Mouse (Mus musculus) liver, adult (tissue): ENCODE measurements around the gene Gal3st3.

Experiments
- GATA4 ChIP-seq: IDR thresholded peaks from 2 replicates; pipeline ENCODE4 v1.6.1; 2014; ENCODE audit warnings: mild to moderate bottlenecking, low read length; ENCODE audit not compliant: insufficient replicate concordance

Gal3st3 gene

DNA sequence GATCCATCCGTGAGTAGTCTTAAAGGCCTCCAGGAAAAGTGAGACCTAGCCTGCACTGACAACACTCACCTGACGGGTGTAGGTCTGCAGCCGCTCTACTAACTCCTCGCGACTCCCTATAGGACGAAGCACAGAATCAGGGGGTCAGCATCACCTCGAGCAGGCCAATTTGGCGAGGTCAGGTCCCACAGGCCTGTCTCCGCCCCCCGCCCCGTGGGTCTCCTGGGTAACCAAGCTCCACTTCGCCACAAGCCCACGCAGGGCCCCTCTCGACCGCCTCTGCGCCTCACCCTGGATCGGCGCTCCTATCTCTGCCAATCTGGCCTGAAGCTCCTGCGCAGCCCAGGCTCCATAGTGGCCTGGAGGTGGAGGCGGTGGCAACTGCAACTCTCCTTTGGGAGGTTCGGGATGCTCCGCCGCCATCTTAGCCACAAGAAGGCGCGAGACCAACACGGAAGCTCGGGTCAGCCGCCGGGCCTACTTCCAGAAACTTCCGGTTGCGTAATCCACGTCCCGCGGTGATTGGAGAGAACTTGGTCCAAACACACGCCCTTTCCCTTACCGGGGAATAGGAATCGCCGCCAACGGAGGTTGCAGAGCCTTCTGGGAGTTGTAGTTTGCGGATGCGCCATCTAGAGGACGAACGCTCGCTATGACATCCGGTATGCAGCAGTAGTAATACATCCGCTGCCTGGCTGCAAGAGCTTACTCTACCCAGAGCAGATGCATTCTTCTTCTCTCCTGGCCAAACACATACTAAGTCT, 3.0 kb upstream of the Gal3st3 start, which contains the start of gene Sf3b2:
Gene Sf3b2 (minus strand): TSS at position 484 of the 764 bp plus-strand sequence.
- TF ChIP-seq GATA4, result no peak

DNA sequence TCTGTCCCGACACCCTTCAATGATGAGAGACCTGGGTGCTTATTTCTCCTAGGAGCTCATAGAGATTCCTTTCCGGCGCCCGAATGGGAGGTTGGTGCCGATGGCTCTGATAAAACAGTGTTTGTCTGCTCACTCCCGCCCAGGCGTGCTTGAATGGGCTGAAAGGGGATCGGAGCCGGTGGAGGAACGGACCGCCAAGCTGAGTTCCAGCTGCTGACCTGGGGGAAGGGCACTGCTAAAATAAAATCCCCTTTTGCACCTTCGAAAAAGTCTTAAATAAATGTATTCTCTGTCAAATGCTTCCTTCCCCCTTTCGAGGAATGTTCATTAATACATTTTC, 2.4 kb upstream of the Gal3st3 start:
- no peak for TF ChIP-seq GATA4

- TF ChIP-seq GATA4, result no peak
These were observed 1.5 kb upstream of the Gal3st3 start for GRCm38 (mm10) chr19:5296630-5297029.

DNA sequence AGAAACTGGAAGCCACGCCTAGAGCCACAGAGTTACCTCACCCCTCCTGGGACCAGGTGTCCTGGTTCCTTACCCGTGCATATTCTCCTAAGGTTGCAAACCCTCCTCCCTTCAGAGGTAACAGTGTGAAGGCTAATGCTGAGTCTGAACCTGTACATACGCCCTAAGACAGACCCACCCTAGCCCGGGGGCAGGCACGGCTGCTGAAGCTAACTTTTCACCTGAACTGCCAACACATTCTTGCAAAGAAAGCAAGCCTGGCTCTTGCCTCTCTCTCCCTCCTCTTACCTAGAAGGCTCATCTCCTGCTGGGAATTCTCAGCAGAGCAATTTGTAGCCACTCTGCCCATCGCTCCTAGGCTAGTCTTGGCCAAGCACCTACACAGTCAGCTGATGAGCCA, 2.5 kb downstream of the Gal3st3 start:
- TF ChIP-seq GATA4, result no peak

DNA sequence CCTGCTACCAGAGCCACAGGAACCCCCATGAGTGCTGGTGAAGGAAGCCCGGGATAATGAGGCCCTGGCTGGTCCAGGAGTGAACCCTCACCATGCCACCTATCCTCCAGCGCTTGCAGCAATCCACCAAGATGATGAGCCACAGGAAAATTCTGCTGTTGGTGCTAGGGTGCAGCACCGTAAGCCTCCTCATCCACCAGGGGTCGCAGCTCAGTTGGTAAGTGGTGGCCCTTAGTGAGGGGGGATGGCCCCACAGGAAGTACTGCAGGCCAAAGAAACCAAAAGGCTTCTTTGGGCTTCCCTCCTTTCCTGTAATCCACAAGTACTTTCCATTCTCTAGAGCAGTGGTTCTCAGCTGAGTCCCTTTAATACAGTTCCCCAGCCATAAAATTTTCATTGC, 4.3 kb downstream of the Gal3st3 start:
- no peak for TF ChIP-seq GATA4

DNA sequence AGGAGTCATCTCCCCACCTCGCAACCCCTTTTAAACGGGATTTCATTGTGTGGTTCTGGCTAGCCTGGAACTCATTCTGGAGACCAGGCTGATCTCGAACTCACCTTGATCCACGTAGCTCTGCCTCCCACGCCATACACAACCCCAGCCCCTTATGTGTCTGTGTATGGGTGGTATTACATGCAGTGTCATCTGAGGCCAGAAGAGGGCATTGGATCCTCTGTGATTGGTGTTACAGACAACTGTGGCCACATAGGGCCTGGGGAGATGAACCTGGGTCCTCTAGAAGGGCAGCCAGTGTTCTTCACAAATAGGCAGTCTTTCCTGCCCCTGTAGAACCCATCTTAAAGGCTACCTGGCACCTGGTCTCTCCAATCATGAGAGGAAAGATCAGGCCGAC, 8.1 kb downstream of the Gal3st3 start:
- no peak for TF ChIP-seq GATA4

DNA sequence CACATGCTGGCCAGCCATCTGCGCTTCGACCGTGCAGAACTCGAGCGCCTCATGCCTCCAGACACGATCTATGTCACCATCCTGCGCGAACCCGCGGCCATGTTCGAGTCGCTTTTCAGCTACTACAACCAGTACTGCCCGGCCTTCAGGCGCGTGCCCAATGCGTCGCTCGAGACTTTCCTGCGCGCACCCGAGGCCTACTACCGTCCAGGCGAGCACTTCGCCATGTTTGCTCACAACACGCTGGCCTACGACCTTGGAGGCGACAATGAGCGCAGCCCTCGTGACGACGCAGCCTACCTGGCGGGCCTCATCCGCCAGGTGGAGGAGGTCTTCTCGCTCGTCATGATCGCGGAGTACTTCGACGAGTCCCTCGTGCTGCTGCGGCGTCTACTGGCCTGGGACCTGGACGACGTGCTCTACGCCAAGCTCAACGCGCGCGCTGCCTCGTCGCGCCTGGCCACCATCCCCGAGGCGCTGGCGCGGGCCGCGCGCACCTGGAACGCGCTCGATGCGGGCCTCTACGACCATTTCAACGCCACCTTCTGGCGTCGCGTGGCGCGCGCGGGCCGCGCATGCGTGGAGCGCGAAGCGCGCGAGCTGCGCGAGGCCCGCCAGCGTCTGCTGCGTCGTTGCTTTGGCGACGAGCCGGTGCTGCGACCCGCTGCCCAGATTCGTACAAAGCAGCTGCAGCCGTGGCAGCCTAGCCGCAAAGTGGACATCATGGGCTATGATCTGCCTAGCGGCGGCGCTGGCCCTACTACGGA, 9.0 kb downstream of the Gal3st3 start:
- TF ChIP-seq GATA4, result no peak

DNA sequence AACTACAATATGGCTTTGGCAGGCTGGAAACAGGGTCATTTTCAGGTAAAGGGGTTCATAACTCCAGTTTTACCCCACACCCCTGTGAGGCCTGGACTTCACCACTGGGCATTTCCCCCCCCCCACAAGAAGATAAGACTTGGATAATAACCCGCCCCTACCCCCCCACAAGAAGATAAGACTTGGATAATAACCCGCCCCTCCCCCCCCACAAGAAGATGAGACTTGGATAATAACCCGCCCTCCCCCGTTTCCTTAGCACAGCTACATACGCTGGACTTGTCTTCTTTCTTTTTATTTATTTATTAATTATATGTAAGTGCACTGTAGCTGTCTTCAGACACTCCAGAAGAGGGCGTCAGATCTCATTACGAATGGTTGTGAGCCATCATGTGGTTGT, 10.9 kb downstream of the Gal3st3 start:
- TF ChIP-seq GATA4, result no peak

DNA sequence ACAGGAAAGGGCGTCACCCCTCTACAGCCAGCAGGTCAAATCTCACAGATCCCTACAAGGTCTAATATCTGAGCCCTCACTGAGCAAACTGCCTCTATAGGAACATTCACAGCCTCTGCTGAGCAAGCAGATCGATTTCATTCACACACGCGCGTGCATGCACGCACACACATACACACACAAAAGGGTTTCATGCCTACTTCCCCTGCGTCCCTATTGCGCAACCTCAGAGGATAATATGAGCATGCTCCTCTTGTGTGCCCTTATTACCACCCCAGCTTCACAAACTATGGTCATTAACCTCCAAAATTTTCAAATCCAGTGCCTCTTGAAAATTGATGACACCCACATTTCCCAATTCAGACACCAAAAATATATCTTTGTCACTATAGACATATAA, 15.1 kb downstream of the Gal3st3 start:
- TF ChIP-seq GATA4, result no peak

- no peak for TF ChIP-seq GATA4
These were observed 25.7 kb downstream of the Gal3st3 start for GRCm38 (mm10) chr19:5323801-5324200.

DNA sequence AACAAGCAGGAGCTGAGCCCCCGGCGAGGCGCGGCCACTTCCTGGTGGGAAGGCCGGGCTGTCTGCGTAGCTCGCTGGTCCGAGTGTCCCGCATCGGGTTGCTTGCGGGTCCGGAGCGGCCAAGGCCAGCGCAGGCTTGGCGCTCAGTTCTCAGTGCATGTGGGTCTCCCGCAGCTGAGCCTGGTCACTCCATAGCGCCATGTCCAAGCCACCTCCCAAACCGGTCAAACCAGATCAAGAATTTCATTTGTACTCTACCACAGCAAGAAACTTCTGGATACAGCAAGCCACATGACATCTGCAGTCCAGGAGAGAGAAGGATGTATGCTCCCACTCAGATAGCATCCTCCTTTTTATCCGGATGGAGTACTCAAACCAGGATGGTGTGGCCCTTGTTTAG, 29.8 kb downstream of the Gal3st3 start:
- no peak for TF ChIP-seq GATA4

DNA sequence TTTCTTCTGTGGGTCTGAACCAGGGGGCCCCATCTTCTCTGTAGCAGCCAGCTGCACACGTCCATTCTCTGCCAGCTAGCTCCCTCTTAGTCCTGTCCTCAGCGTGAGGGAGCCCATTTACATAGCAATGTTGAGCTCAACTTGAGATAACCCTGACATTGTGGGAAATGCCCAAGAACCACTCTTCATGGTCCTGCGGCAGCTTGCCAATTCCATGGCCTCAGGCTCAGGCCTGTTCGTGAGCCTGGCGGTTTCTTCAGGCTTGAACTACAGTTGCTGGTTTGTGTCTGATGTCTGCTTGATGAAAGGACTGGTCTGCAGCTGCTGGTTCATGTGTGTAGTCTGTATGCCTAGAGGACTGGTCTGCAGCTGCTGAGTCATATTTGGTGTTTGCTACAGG, 36.6 kb downstream of the Gal3st3 start:
- TF ChIP-seq GATA4, result no peak

DNA sequence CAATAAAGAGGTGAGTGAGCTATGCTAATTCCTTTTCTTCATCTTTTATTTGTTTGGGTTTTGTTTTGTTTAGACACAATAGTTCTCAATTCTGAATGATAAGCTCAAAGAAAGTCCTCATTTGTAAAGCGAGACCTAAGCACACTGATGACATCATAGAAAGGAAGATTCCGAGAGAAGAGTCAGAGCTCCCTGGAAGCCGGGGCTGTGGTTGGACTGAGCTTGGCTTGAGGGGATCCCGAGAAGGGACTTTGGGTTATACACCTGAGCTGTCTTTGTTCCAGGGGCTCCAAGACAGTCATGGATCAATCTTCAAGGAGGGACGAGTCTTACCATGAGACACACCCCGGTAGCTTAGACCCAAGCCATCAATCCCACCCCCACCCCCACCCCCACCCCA, 37.3 kb downstream of the Gal3st3 start, which contains the start of gene Catsper1:
Gene Catsper1 (plus strand): TSS at position 301 of the 400 bp plus-strand sequence.
- no peak for TF ChIP-seq GATA4

DNA sequence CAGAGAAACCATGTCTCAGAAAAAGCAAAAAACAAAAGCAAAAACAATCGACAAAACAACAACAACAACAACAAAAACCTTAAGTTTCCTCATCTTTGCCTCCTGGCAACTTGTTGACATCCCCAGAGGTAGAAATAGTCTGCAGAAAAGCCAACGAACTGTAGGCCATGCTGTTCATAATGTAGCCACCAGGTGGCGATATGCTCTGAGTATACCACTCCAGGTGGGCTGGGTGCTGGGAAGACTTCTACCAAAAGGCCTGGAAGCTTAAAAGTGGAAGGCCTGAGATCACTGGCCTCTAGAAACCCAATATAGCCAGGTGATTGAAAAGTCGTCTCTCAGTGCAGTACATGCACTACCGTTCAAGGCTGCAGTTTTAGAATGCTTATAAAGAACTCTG, 39.8 kb downstream of the Gal3st3 start:
- no peak for TF ChIP-seq GATA4

GRCm38 (mm10) chr19:5341360-5341759, 43.2 kb downstream of the Gal3st3 start:
- TF ChIP-seq GATA4, result no peak
